Mouse (Mus musculus) heart, adult 2 months (tissue): ENCODE measurements around the gene Ppm1n.

Experiments
- CTCF ChIP-seq: fragments of 200-600 bp; IDR thresholded peaks from 2 replicates; pipeline ENCODE4 v1.8.1; 2022; ENCODE audit warnings: antibody characterized with exemption, mild to moderate bottlenecking, moderate library complexity
- EP300 ChIP-seq: fragments of 200-500 bp; IDR thresholded peaks from 2 replicates; pipeline ENCODE4 v1.6.1; 2011; ENCODE audit warnings: low read depth, low read length, control low read depth; ENCODE audit not compliant: insufficient read depth
- POLR2A ChIP-seq: fragments of 200-500 bp; IDR thresholded peaks from 2 replicates; pipeline ENCODE4 v1.6.1; 2011; ENCODE audit warnings: mild to moderate bottlenecking, low read depth, low read length, control low read depth; ENCODE audit not compliant: insufficient read depth

DNA sequence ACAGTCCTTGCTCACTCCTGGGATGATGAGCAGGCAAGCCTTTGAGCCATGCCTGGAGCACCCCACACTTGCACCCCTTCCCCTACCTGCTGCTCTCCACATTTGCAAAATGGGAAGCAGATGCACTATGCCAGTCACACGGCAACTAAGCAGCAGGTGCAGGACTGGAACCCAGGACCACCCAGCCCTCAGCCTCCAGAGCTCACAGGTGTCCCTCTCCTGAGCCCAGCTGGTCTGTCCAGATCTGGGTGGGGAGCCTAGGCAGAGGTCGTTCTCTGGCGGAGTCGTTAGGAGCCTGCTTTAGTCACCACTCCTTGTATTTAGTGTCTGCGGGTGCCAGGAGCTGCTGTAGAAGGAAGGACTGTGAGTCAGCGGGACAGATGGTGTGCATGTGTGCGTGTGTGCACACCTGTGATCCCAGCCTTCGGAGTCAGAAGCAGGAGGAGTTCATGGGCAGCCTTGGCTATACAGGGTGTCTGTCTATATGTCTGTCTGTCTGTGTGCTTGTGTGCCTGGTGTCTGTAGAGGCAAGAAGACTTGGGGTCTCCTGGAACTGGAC is 38.9 kb downstream of the Ppm1n start:
- TF ChIP-seq POLR2A (no peak), CTCF (no peak), EP300 (no peak)
